Mouse (Mus musculus) Patski (cell line): ENCODE data around the gene Foxo1. TPM values are rescaled to one million over a fixed set of nuclear protein-coding genes. Genes with fewer than 3 reads are reported as not detected.

Source experiments
- ATAC-seq: fragments of 100-300 bp; one replicate; pipeline ENCODE4 v1.8.0; 2021
- CTCF ChIA-PET: fragments of 350-600 bp; sonication (Branson Sonifier 250); formaldehyde crosslinking; loops from one replicate; lab custom pipeline; 2022; ENCODE audit warnings: inconsistent platforms; lab: Charles Lee
- POLR2A ChIA-PET: fragments of 350-600 bp; sonication (Branson Sonifier 250); formaldehyde crosslinking; loops from one replicate; lab custom pipeline; 2022; ENCODE audit warnings: antibody characterized with exemption, inconsistent platforms; lab: Charles Lee
- DNase-seq: peaks from one replicate; pipeline ENCODE4 v3.0.0-alpha.2; 2011; ENCODE audit warnings: low read depth, low spot score
- H3K27me3 ChIP-seq: fragments of 371-371 bp; one replicate; pipeline ENCODE4 v1.5.1; 2021
- CTCF ChIP-seq: fragments of 100-300 bp; IDR thresholded peaks from one replicate; pipeline ENCODE4 v1.5.1; 2021
- in situ Hi-C: fragments of 300-500 bp; cut with MboI; formaldehyde crosslinking; loops from 3 replicates; pipeline ENCODE4 v1.11.1; 2018; ENCODE audit warnings: low pct_unique_long_range_greater_than_20kb, mixed read lengths
- polyA plus RNA-seq: library from polyadenylated mRNA; unstranded; gene quantifications from one replicate; pipeline ENCODE4 v1.2.3, GENCODE M21; 2021

The Foxo1 gene
- polyA plus RNA-seq, 1 experiment from 2014 or later: 15.5 TPM

GRCm38 (mm10) chr3:52275037-52275555 is 7.0 kb downstream of the Foxo1 start:
- ChIA-PET CTCF (interaction anchor here (0.8 to 1.3 kb wide), 5 partner anchors 10 to 120 kb away, joined by 3 to 4 read pairs (median 3); no protein-coding TSS in a partner anchor), POLR2A (interaction anchor here (0.5 kb wide), 1 partner anchor 181 kb away, joined by 4 read pairs; no protein-coding TSS in a partner anchor)
- in situ Hi-C loops: no loop called here
- no peak for ATAC-seq
- no peaks in the 10 kb centered on the region for H3K27me3 ChIP-seq
- no peak for DNase-seq
- TF ChIP-seq CTCF: no peak

GRCm38 (mm10) chr3:52280681-52281080 is 12.5 kb downstream of the Foxo1 start:
- ChIA-PET POLR2A (no interaction called here), CTCF (interaction anchor here (5.5 kb wide), 1 partner anchor 13 kb away, joined by 31 read pairs; no protein-coding TSS in a partner anchor)
- no peaks in the 10 kb centered on the region for H3K27me3 ChIP-seq
- DNase-seq: no peak
- ATAC-seq: no peak
- no peak for TF ChIP-seq CTCF
- in situ Hi-C loops: no loop called here

- ChIA-PET CTCF (interaction anchor here (5.5 kb wide), 1 partner anchor 12 kb away, joined by 31 read pairs; no protein-coding TSS in a partner anchor), POLR2A (no interaction called here)
- no peak for TF ChIP-seq CTCF
- DNase-seq: no peak
- in situ Hi-C loops: no loop called here
- ATAC-seq: no peak
- H3K27me3 ChIP-seq: no peaks in the 10 kb centered on the region
These were observed 13.7 kb downstream of the Foxo1 start for GRCm38 (mm10) chr3:52281882-52282281.

- no peak for ATAC-seq
- DNase-seq: no peak
- TF ChIP-seq CTCF: no peak
- no peaks in the 10 kb centered on the region for H3K27me3 ChIP-seq
- ChIA-PET POLR2A (no interaction called here), CTCF (interaction anchor here (1.4 to 5.5 kb wide), 3 partner anchors 11 to 64 kb away, joined by 3 to 31 read pairs (median 3); no protein-coding TSS in a partner anchor)
- in situ Hi-C loops: no loop called here
These were observed 14.2 kb downstream of the Foxo1 start for GRCm38 (mm10) chr3:52282369-52282768.

- POLR2A ChIA-PET: interaction anchor here (1.0 kb wide), 1 partner anchor 18 kb away, joined by 3 read pairs; no protein-coding TSS in a partner anchor
- no peak for TF ChIP-seq CTCF
- ATAC-seq (no peak), DNase-seq (no peak)
- CTCF ChIA-PET: interaction anchor here (1.4 to 5.5 kb wide), 4 partner anchors 10 to 63 kb away, joined by 3 to 31 read pairs (median 4); no protein-coding TSS in a partner anchor
- in situ Hi-C loops: no loop called here
- no peaks in the 10 kb centered on the region for H3K27me3 ChIP-seq
These were observed 15.4 kb downstream of the Foxo1 start for GRCm38 (mm10) chr3:52283521-52283920.

GRCm38 (mm10) chr3:52290811-52291210 is 22.7 kb downstream of the Foxo1 start:
- ChIA-PET CTCF (interaction anchor here (0.7 to 6.6 kb wide), 4 partner anchors 8 to 21 kb away, joined by 3 to 31 read pairs (median 6); no protein-coding TSS in a partner anchor), POLR2A (no interaction called here)
- no peak for DNase-seq
- no peak for TF ChIP-seq CTCF
- ATAC-seq: no peak
- in situ Hi-C loops: no loop called here
- H3K27me3 ChIP-seq: no peaks in the 10 kb centered on the region

GRCm38 (mm10) chr3:52292498-52292897 is 24.4 kb downstream of the Foxo1 start:
- POLR2A ChIA-PET: no interaction called here
- no peak for ATAC-seq
- CTCF ChIA-PET: interaction anchor here (1.0 to 6.6 kb wide), 5 partner anchors 10 to 551 kb away, joined by 3 to 31 read pairs (median 4); no protein-coding TSS in a partner anchor
- DNase-seq: no peak
- TF ChIP-seq CTCF: no peak
- no peaks in the 10 kb centered on the region for H3K27me3 ChIP-seq
- in situ Hi-C loops: no loop called here

- POLR2A ChIA-PET: no interaction called here
- no peak for ATAC-seq
These were observed 25.8 kb downstream of the Foxo1 start for GRCm38 (mm10) chr3:52293946-52294345.

GRCm38 (mm10) chr3:52295688-52296087 is 27.6 kb downstream of the Foxo1 start:
- no peak for DNase-seq

More at GRCm38 (mm10) chr3:52293946-52294345, 25.8 kb downstream of the Foxo1 start:
- TF ChIP-seq CTCF: no peak
- H3K27me3 ChIP-seq: no peaks in the 10 kb centered on the region
- CTCF ChIA-PET: interaction anchor here (1.4 to 6.6 kb wide), 3 partner anchors 11 to 24 kb away, joined by 4 to 31 read pairs (median 5); no protein-coding TSS in a partner anchor
- DNase-seq: no peak
- in situ Hi-C loops: no loop called here

GRCm38 (mm10) chr3:52296224-52296760 is 28.2 kb downstream of the Foxo1 start:
- DNase-seq: no peak
- in situ Hi-C loops: no loop called here

More at GRCm38 (mm10) chr3:52295688-52296087, 27.6 kb downstream of the Foxo1 start:
- no peak for TF ChIP-seq CTCF
- POLR2A ChIA-PET: interaction anchor here (0.9 kb wide), 1 partner anchor 11 kb away, joined by 3 read pairs; no protein-coding TSS in a partner anchor
- CTCF ChIA-PET: interaction anchor here (1.0 to 6.6 kb wide), 6 partner anchors 13 to 28 kb away, joined by 3 to 31 read pairs (median 4); no protein-coding TSS in a partner anchor
- H3K27me3 ChIP-seq: no peaks in the 10 kb centered on the region
- in situ Hi-C loops: no loop called here
- no peak for ATAC-seq

More at GRCm38 (mm10) chr3:52296224-52296760, 28.2 kb downstream of the Foxo1 start:
- ChIA-PET CTCF (interaction anchor here (1.3 to 6.6 kb wide), 2 partner anchors 14 to 20 kb away, joined by 3 to 31 read pairs; no protein-coding TSS in a partner anchor), POLR2A (interaction anchor here (0.9 kb wide), 1 partner anchor 12 kb away, joined by 3 read pairs; no protein-coding TSS in a partner anchor)
- ATAC-seq: no peak
- no peak for TF ChIP-seq CTCF
- H3K27me3 ChIP-seq: no peaks in the 10 kb centered on the region
